Mouse (Mus musculus) activated CD4-positive, CD25-positive, alpha-beta regulatory T cell, adult 9 weeks (primary cell): ENCODE results near the gene Colec11. TPM values are rescaled to one million over a fixed set of nuclear protein-coding genes. Genes with fewer than 3 reads are reported as not detected.

Source experiments
- polyA plus RNA-seq: library from polyadenylated mRNA; unstranded; fragments of 100-300 nt; shearing (Covaris generic); gene quantifications from one replicate; pipeline ENCODE4 v1.2.1, GENCODE M21; 2017

Colec11 gene
- not detected for polyA plus RNA-seq

DNA sequence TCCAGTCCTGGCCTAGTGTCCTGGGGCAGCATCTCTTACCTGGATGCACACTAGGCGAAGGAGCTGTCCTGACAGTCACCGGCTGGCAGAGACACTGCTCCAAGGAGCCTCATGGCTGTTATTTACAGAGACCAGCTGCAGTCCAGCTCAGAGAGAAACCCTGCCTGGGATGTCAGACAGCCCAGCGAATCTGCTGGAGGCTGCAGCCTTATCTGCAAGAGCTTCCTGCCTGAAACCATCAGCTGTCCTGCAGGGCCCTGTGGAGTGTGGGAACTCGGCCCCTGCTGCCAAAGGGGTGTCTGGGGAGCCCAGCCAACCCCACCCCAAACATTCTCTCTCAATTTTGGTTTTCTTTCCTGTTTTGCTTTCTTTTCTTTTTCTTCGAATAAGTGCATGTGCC lies at the start of gene Colec11:
Gene Colec11 (minus strand): TSS at position 183 of the 400 bp plus-strand sequence.

DNA sequence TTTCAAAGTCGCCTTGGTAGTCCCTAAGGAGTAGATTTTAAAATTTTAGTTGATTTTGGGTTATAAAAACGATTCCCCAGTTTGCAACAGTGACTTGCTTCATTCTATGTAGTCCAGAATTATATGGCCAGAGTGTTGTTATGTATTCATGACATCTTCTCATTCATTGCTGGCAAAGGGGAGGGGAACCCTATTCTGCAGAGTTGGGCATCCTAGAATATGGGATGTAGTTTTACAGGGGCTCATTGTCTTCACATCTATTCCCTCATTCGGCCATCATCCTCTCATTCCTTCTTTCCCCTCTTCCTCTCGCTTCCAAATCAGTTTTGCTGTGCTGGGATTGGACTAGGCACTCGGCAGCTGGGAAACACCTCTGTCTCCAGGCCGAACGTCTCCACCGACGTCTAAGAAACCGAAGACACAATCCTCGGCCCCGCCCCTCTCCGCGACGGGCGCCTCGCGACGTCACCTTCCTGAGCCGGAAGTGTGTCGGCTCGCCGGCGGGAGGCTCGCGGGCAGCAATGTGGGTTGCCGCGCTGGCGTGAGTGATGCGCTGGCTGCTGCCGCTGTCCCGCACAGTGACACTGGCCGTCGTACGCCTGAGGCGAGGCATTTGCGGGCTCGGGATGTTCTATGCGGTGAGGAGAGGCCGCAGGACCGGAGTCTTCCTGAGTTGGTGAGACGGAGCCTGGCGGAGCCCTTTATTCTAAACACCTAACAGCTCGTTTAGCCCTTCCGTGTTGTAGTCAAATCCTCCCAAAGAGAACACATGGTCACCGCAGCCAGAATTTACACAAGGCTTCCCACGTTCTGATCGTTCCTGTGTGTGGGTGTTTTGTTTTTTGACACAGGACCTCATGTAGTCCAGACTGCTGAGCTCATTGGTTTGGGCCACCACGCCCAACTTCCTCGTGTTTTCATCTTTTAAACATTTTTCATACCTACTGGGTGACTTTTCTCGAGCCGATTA lies 26.2 kb upstream of the Colec11 start, which contains the start of gene Rnaseh1:
Gene Rnaseh1 (plus strand): TSS at position 462 of the 970 bp plus-strand sequence.

GRCm38 (mm10) chr12:28635535-28636476 lies 12.6 kb upstream of the Colec11 start, which contains the start of gene Rps7:
Gene Rps7, minus strand, starts transcription at chr12:28635953.

GRCm38 (mm10) chr12:28582423-28582822 lies 40.8 kb downstream of the Colec11 start, which contains the start of gene Allc:
Gene Allc, minus strand, starts transcription at chr12:28582523.

GRCm38 (mm10) chr12:28552299-28552698 lies 70.9 kb downstream of the Colec11 start, which contains the start of gene Dcdc2c:
Gene Dcdc2c, minus strand, starts transcription at chr12:28552399.

Other genes starting within 250 kb of the Colec11 start
- gene Dcdc2c, start 71.0 kb downstream of the Colec11 start, polyA plus RNA-seq = not detected
- not detected for gene Allc, start 40.9 kb downstream of the Colec11 start, polyA plus RNA-seq
- 1,150 TPM for gene Rps7, start 12.6 kb upstream of the Colec11 start, polyA plus RNA-seq
- gene Rnaseh1, start 26.2 kb upstream of the Colec11 start, polyA plus RNA-seq = 38.9 TPM
- gene Adi1, start 51.9 kb upstream of the Colec11 start, polyA plus RNA-seq = 70.4 TPM
- 80.1 TPM for gene Trappc12, start 127.1 kb upstream of the Colec11 start, polyA plus RNA-seq
- 63.8 TPM for gene Eipr1, start 128.4 kb upstream of the Colec11 start, polyA plus RNA-seq